Mouse (Mus musculus): ENCODE data around the gene Atp8b2. TPM values are rescaled to one million over a fixed set of nuclear protein-coding genes. Genes with fewer than 3 reads are reported as not detected.
A peak's percentile ranks its signal among the peaks of the same experiment; 100 is the strongest.

Gene Atp8b2
- polyA plus RNA-seq, 1 experiment from 2014 or later: 1.4 TPM

- ATAC-seq (no peak), DNase-seq (no peak)
- no peak overlapping the region for H3K4me2 ChIP-seq (ENCODE audit: low read depth, low read length)
- H3K4me3 ChIP-seq (ENCODE audit: low read depth, low read length): no peak overlapping the region
- no peak overlapping the region for H3K27ac ChIP-seq (ENCODE audit: low read depth)
- WGBS (ENCODE audit: insufficient replicate concordance): 72% methylated on average over 3 of the region's 3 CpGs
- H3K4me1 ChIP-seq (ENCODE audit: insufficient read depth): peaks cover 64% of the 10 kb centered on the region
- H3K27me3 ChIP-seq (ENCODE audit: insufficient read depth, low read length): peaks cover 3% of the 10 kb centered on the region; the same call in 1 of the 2 replicates
- H3K36me3 ChIP-seq (replicated peaks; ENCODE audit: insufficient read depth, low read length): peaks cover 3% of the 10 kb centered on the region
- no peak for TF ChIP-seq EP300 (IDR thresholded peaks at IDR 0.05; ENCODE audit: low read depth)
- no peak for TF ChIP-seq CTCF (IDR thresholded peaks at IDR 0.05; ENCODE audit: low read depth)
- no peaks in the 10 kb centered on the region for H3K9me3 ChIP-seq (ENCODE audit: low read length)
- no peak overlapping the region for H3K9ac ChIP-seq (replicated peaks)
Observed at GRCm38 (mm10) chr3:89907846-89908245, 55.5 kb downstream of the Atp8b2 start.

GRCm38 (mm10) chr3:89899511-89899908 is 63.8 kb downstream of the Atp8b2 start:
- 62% methylated on average over 8 of the region's 8 CpGs for WGBS (ENCODE audit: insufficient replicate concordance)
- H3K9me3 ChIP-seq (ENCODE audit: low read length): no peaks in the 10 kb centered on the region
- ATAC-seq: no peak

GRCm38 (mm10) chr3:89898870-89899510 is 64.3 kb downstream of the Atp8b2 start:
- Histone ChIP-seq H3K9ac (replicated peaks) (peak overlapping the region; percentile 44; the same call in 1 of the 2 replicates), H3K4me3 (ENCODE audit: low read depth, low read length) (no peak overlapping the region), H3K9me3 (ENCODE audit: low read length) (no peaks in the 10 kb centered on the region), H3K4me2 (ENCODE audit: low read depth, low read length) (no peak overlapping the region), H3K4me1 (ENCODE audit: insufficient read depth) (peaks cover 55% of the 10 kb centered on the region), H3K27me3 (ENCODE audit: insufficient read depth, low read length) (no peaks in the 10 kb centered on the region), H3K36me3 (replicated peaks; ENCODE audit: insufficient read depth, low read length) (peaks cover 5% of the 10 kb centered on the region; the same call in 1 of the 2 replicates), H3K27ac (ENCODE audit: low read depth) (peak overlapping the region; percentile 89)
- DNase-seq (no peak), ATAC-seq (peak; percentile 70)
- WGBS (ENCODE audit: insufficient replicate concordance): 55% methylated on average over 5 of the region's 5 CpGs
- no peak for TF ChIP-seq CTCF (IDR thresholded peaks at IDR 0.05; ENCODE audit: low read depth)
- peak; percentile 45; the same call in 1 of the 2 replicates for TF ChIP-seq EP300 (IDR thresholded peaks at IDR 0.05; ENCODE audit: low read depth)

More at GRCm38 (mm10) chr3:89899511-89899908, 63.8 kb downstream of the Atp8b2 start:
- Histone ChIP-seq H3K36me3 (replicated peaks; ENCODE audit: insufficient read depth, low read length) (peaks cover 5% of the 10 kb centered on the region; the same call in 1 of the 2 replicates), H3K4me2 (ENCODE audit: low read depth, low read length) (no peak overlapping the region), H3K9ac (replicated peaks) (no peak overlapping the region), H3K27me3 (ENCODE audit: insufficient read depth, low read length) (no peaks in the 10 kb centered on the region), H3K4me3 (ENCODE audit: low read depth, low read length) (no peak overlapping the region), H3K27ac (ENCODE audit: low read depth) (peak overlapping the region; percentile 89), H3K4me1 (ENCODE audit: insufficient read depth) (peaks cover 55% of the 10 kb centered on the region)
- no peak for TF ChIP-seq CTCF (IDR thresholded peaks at IDR 0.05; ENCODE audit: low read depth)
- TF ChIP-seq EP300 (IDR thresholded peaks at IDR 0.05; ENCODE audit: low read depth): no peak
- DNase-seq: no peak

GRCm38 (mm10) chr3:89898011-89898410 is 65.3 kb downstream of the Atp8b2 start:
- 79% methylated on average over 10 of the region's 10 CpGs for WGBS (ENCODE audit: insufficient replicate concordance)

GRCm38 (mm10) chr3:89897204-89897796 is 66.0 kb downstream of the Atp8b2 start:
- Histone ChIP-seq H3K4me2 (ENCODE audit: low read depth, low read length) (no peak overlapping the region), H3K27ac (ENCODE audit: low read depth) (no peak overlapping the region), H3K4me3 (ENCODE audit: low read depth, low read length) (no peak overlapping the region), H3K27me3 (ENCODE audit: insufficient read depth, low read length) (no peaks in the 10 kb centered on the region), H3K36me3 (replicated peaks; ENCODE audit: insufficient read depth, low read length) (peaks cover 9% of the 10 kb centered on the region; the same call in 1 of the 2 replicates), H3K9me3 (ENCODE audit: low read length) (no peaks in the 10 kb centered on the region), H3K4me1 (ENCODE audit: insufficient read depth) (peaks cover 47% of the 10 kb centered on the region), H3K9ac (replicated peaks) (no peak overlapping the region)
- WGBS (ENCODE audit: insufficient replicate concordance): 81% methylated on average over 8 of the region's 8 CpGs
- no peak for ATAC-seq
- DNase-seq: no peak
- no peak for TF ChIP-seq EP300 (IDR thresholded peaks at IDR 0.05; ENCODE audit: low read depth)
- TF ChIP-seq CTCF (IDR thresholded peaks at IDR 0.05; ENCODE audit: low read depth): no peak

More at GRCm38 (mm10) chr3:89898011-89898410, 65.3 kb downstream of the Atp8b2 start:
- no peak overlapping the region for H3K4me2 ChIP-seq (ENCODE audit: low read depth, low read length)
- no peaks in the 10 kb centered on the region for H3K27me3 ChIP-seq (ENCODE audit: insufficient read depth, low read length)
- peaks cover 5% of the 10 kb centered on the region; the same call in 1 of the 2 replicates for H3K36me3 ChIP-seq (replicated peaks; ENCODE audit: insufficient read depth, low read length)
- H3K27ac ChIP-seq (ENCODE audit: low read depth): peak overlapping the region; percentile 89
- H3K4me3 ChIP-seq (ENCODE audit: low read depth, low read length): no peak overlapping the region
- DNase-seq (no peak), ATAC-seq (no peak)
- H3K4me1 ChIP-seq (ENCODE audit: insufficient read depth): peaks cover 46% of the 10 kb centered on the region
- H3K9me3 ChIP-seq (ENCODE audit: low read length): no peaks in the 10 kb centered on the region
- peak overlapping the region; percentile 44; the same call in 1 of the 2 replicates for H3K9ac ChIP-seq (replicated peaks)
- TF ChIP-seq CTCF (IDR thresholded peaks at IDR 0.05; ENCODE audit: low read depth) (no peak), EP300 (IDR thresholded peaks at IDR 0.05; ENCODE audit: low read depth) (no peak)

GRCm38 (mm10) chr3:89896571-89896970 is 66.7 kb downstream of the Atp8b2 start:
- no peak for DNase-seq
- peaks cover 9% of the 10 kb centered on the region; the same call in 1 of the 2 replicates for H3K36me3 ChIP-seq (replicated peaks; ENCODE audit: insufficient read depth, low read length)

More at GRCm38 (mm10) chr3:89896571-89896970, 66.7 kb downstream of the Atp8b2 start:
- Histone ChIP-seq H3K27ac (ENCODE audit: low read depth) (no peak overlapping the region), H3K4me1 (ENCODE audit: insufficient read depth) (peaks cover 40% of the 10 kb centered on the region), H3K9ac (replicated peaks) (no peak overlapping the region), H3K9me3 (ENCODE audit: low read length) (no peaks in the 10 kb centered on the region), H3K4me2 (ENCODE audit: low read depth, low read length) (no peak overlapping the region), H3K4me3 (ENCODE audit: low read depth, low read length) (no peak overlapping the region), H3K27me3 (ENCODE audit: insufficient read depth, low read length) (no peaks in the 10 kb centered on the region)
- ATAC-seq: no peak
- no peak for TF ChIP-seq CTCF (IDR thresholded peaks at IDR 0.05; ENCODE audit: low read depth)
- no peak for TF ChIP-seq EP300 (IDR thresholded peaks at IDR 0.05; ENCODE audit: low read depth)
- WGBS (ENCODE audit: insufficient replicate concordance): 40% methylated on average over 5 of the region's 5 CpGs
